Mouse (Mus musculus): ENCODE measurements around the gene Umad1. TPM values are rescaled to one million over a fixed set of nuclear protein-coding genes. Genes with fewer than 3 reads are reported as not detected.

Umad1 gene
- polyA plus RNA-seq, 1 experiment from 2014 or later, result 28.3 TPM

- Histone ChIP-seq H3K27ac (ENCODE audit: low read length) (no peak overlapping the region), H3K27me3 (ENCODE audit: control insufficient read depth, insufficient read depth, low read length) (no peaks in the 10 kb centered on the region), H3K4me3 (ENCODE audit: low read depth, low read length) (no peak overlapping the region), H3K9ac (replicated peaks; ENCODE audit: low read depth, low read length) (no peak overlapping the region), H3K36me3 (ENCODE audit: control insufficient read depth, insufficient read depth, low read length) (no peaks in the 10 kb centered on the region), H3K4me1 (ENCODE audit: control insufficient read depth, insufficient read depth, low read length) (no peaks in the 10 kb centered on the region), H3K9me3 (ENCODE audit: control insufficient read depth, low read depth, low read length) (no peaks in the 10 kb centered on the region), H3K4me2 (replicated peaks; ENCODE audit: low read depth, low read length) (no peak overlapping the region)
- 83% methylated on average over 9 of the region's 9 CpGs for WGBS
- no peak for ATAC-seq (ENCODE audit: insufficient number of reproducible peaks, insufficient read depth, low FRiP score, low read depth)
These were observed 77.7 kb downstream of the Umad1 start for GRCm38 (mm10) chr6:8336487-8337390.

- no peak for ATAC-seq (ENCODE audit: insufficient number of reproducible peaks, insufficient read depth, low FRiP score, low read depth)
- no peak overlapping the region for H3K4me2 ChIP-seq (replicated peaks; ENCODE audit: low read depth, low read length)
- H3K4me1 ChIP-seq (ENCODE audit: control insufficient read depth, insufficient read depth, low read length), result no peaks in the 10 kb centered on the region
- no peak overlapping the region for H3K9ac ChIP-seq (replicated peaks; ENCODE audit: low read depth, low read length)
- whole genome bisulfite sequencing, result 82% methylated on average over 6 of the region's 6 CpGs
- no peak overlapping the region for H3K4me3 ChIP-seq (ENCODE audit: low read depth, low read length)
- H3K27me3 ChIP-seq (ENCODE audit: control insufficient read depth, insufficient read depth, low read length), result no peaks in the 10 kb centered on the region
- H3K9me3 ChIP-seq (ENCODE audit: control insufficient read depth, low read depth, low read length), result no peaks in the 10 kb centered on the region
- H3K36me3 ChIP-seq (ENCODE audit: control insufficient read depth, insufficient read depth, low read length), result no peaks in the 10 kb centered on the region
- H3K27ac ChIP-seq (ENCODE audit: low read length), result no peak overlapping the region
These were observed 80.4 kb downstream of the Umad1 start for GRCm38 (mm10) chr6:8339453-8339852.

GRCm38 (mm10) chr6:8343271-8343670, 84.2 kb downstream of the Umad1 start:
- no peaks in the 10 kb centered on the region for H3K9me3 ChIP-seq (ENCODE audit: control insufficient read depth, low read depth, low read length)
- no peak overlapping the region for H3K4me2 ChIP-seq (replicated peaks; ENCODE audit: low read depth, low read length)
- no peak overlapping the region for H3K27ac ChIP-seq (ENCODE audit: low read length)
- ATAC-seq (ENCODE audit: insufficient number of reproducible peaks, insufficient read depth, low FRiP score, low read depth), result no peak
- no peaks in the 10 kb centered on the region for H3K4me1 ChIP-seq (ENCODE audit: control insufficient read depth, insufficient read depth, low read length)
- no peaks in the 10 kb centered on the region for H3K27me3 ChIP-seq (ENCODE audit: control insufficient read depth, insufficient read depth, low read length)
- WGBS, result 77% methylated on average over 4 of the region's 4 CpGs
- no peak overlapping the region for H3K9ac ChIP-seq (replicated peaks; ENCODE audit: low read depth, low read length)
- H3K36me3 ChIP-seq (ENCODE audit: control insufficient read depth, insufficient read depth, low read length), result no peaks in the 10 kb centered on the region
- no peak overlapping the region for H3K4me3 ChIP-seq (ENCODE audit: low read depth, low read length)

GRCm38 (mm10) chr6:8345219-8345856, 86.2 kb downstream of the Umad1 start:
- Histone ChIP-seq H3K27ac (ENCODE audit: low read length) (no peak overlapping the region), H3K4me2 (replicated peaks; ENCODE audit: low read depth, low read length) (no peak overlapping the region), H3K36me3 (ENCODE audit: control insufficient read depth, insufficient read depth, low read length) (no peaks in the 10 kb centered on the region), H3K9me3 (ENCODE audit: control insufficient read depth, low read depth, low read length) (no peaks in the 10 kb centered on the region), H3K9ac (replicated peaks; ENCODE audit: low read depth, low read length) (no peak overlapping the region), H3K4me3 (ENCODE audit: low read depth, low read length) (no peak overlapping the region), H3K27me3 (ENCODE audit: control insufficient read depth, insufficient read depth, low read length) (no peaks in the 10 kb centered on the region), H3K4me1 (ENCODE audit: control insufficient read depth, insufficient read depth, low read length) (no peaks in the 10 kb centered on the region)
- WGBS, result 70% methylated on average over 5 of the region's 5 CpGs
- peak; percentile 58; the same call in 1 of the 2 replicates for ATAC-seq (ENCODE audit: insufficient number of reproducible peaks, insufficient read depth, low FRiP score, low read depth)

- 77% methylated on average over 2 of the region's 2 CpGs for WGBS
- no peak overlapping the region for H3K4me3 ChIP-seq (ENCODE audit: low read depth, low read length)
- no peak overlapping the region for H3K4me2 ChIP-seq (replicated peaks; ENCODE audit: low read depth, low read length)
- no peaks in the 10 kb centered on the region for H3K36me3 ChIP-seq (ENCODE audit: control insufficient read depth, insufficient read depth, low read length)
- H3K4me1 ChIP-seq (ENCODE audit: control insufficient read depth, insufficient read depth, low read length), result no peaks in the 10 kb centered on the region
- no peaks in the 10 kb centered on the region for H3K27me3 ChIP-seq (ENCODE audit: control insufficient read depth, insufficient read depth, low read length)
- no peaks in the 10 kb centered on the region for H3K9me3 ChIP-seq (ENCODE audit: control insufficient read depth, low read depth, low read length)
- H3K27ac ChIP-seq (ENCODE audit: low read length), result no peak overlapping the region
- H3K9ac ChIP-seq (replicated peaks; ENCODE audit: low read depth, low read length), result no peak overlapping the region
- ATAC-seq (ENCODE audit: insufficient number of reproducible peaks, insufficient read depth, low FRiP score, low read depth), result peak; percentile 65; the same call in 1 of the 2 replicates
These were observed 88.1 kb downstream of the Umad1 start for GRCm38 (mm10) chr6:8347154-8347553.

- no peaks in the 10 kb centered on the region for H3K27me3 ChIP-seq (ENCODE audit: control insufficient read depth, insufficient read depth, low read length)
- WGBS, result 91% methylated on average over 1 of the region's 1 CpGs
- no peak overlapping the region for H3K27ac ChIP-seq (ENCODE audit: low read length)
- H3K9me3 ChIP-seq (ENCODE audit: control insufficient read depth, low read depth, low read length), result no peaks in the 10 kb centered on the region
- H3K9ac ChIP-seq (replicated peaks; ENCODE audit: low read depth, low read length), result no peak overlapping the region
- H3K4me3 ChIP-seq (ENCODE audit: low read depth, low read length), result no peak overlapping the region
- no peak overlapping the region for H3K4me2 ChIP-seq (replicated peaks; ENCODE audit: low read depth, low read length)
- ATAC-seq (ENCODE audit: insufficient number of reproducible peaks, insufficient read depth, low FRiP score, low read depth), result no peak
- H3K36me3 ChIP-seq (ENCODE audit: control insufficient read depth, insufficient read depth, low read length), result no peaks in the 10 kb centered on the region
- H3K4me1 ChIP-seq (ENCODE audit: control insufficient read depth, insufficient read depth, low read length), result no peaks in the 10 kb centered on the region; the same call in 1 of the 2 replicates
These were observed 89.3 kb downstream of the Umad1 start for GRCm38 (mm10) chr6:8348344-8348743.

GRCm38 (mm10) chr6:8349060-8349670, 90.1 kb downstream of the Umad1 start:
- ATAC-seq (ENCODE audit: insufficient number of reproducible peaks, insufficient read depth, low FRiP score, low read depth), result no peak
- Histone ChIP-seq H3K9me3 (ENCODE audit: control insufficient read depth, low read depth, low read length) (no peaks in the 10 kb centered on the region), H3K4me1 (ENCODE audit: control insufficient read depth, insufficient read depth, low read length) (no peaks in the 10 kb centered on the region; the same call in 1 of the 2 replicates), H3K27me3 (ENCODE audit: control insufficient read depth, insufficient read depth, low read length) (no peaks in the 10 kb centered on the region), H3K36me3 (ENCODE audit: control insufficient read depth, insufficient read depth, low read length) (no peaks in the 10 kb centered on the region), H3K4me2 (replicated peaks; ENCODE audit: low read depth, low read length) (no peak overlapping the region), H3K4me3 (ENCODE audit: low read depth, low read length) (no peak overlapping the region), H3K9ac (replicated peaks; ENCODE audit: low read depth, low read length) (no peak overlapping the region), H3K27ac (ENCODE audit: low read length) (no peak overlapping the region)
- WGBS, result 70% methylated on average over 2 of the region's 2 CpGs

GRCm38 (mm10) chr6:8351507-8351906, 92.4 kb downstream of the Umad1 start:
- ATAC-seq (ENCODE audit: insufficient number of reproducible peaks, insufficient read depth, low FRiP score, low read depth), result no peak
- no peaks in the 10 kb centered on the region for H3K36me3 ChIP-seq (ENCODE audit: control insufficient read depth, insufficient read depth, low read length)
- no peaks in the 10 kb centered on the region for H3K27me3 ChIP-seq (ENCODE audit: control insufficient read depth, insufficient read depth, low read length)
- no peak overlapping the region for H3K27ac ChIP-seq (ENCODE audit: low read length)
- no peak overlapping the region for H3K4me3 ChIP-seq (ENCODE audit: low read depth, low read length)
- H3K4me2 ChIP-seq (replicated peaks; ENCODE audit: low read depth, low read length), result no peak overlapping the region
- no peaks in the 10 kb centered on the region; the same call in 1 of the 2 replicates for H3K4me1 ChIP-seq (ENCODE audit: control insufficient read depth, insufficient read depth, low read length)
- WGBS, result 86% methylated on average over 2 of the region's 2 CpGs
- H3K9ac ChIP-seq (replicated peaks; ENCODE audit: low read depth, low read length), result no peak overlapping the region
- no peaks in the 10 kb centered on the region for H3K9me3 ChIP-seq (ENCODE audit: control insufficient read depth, low read depth, low read length)

Measured in stomach, embryonic 14.5 days (tissue).